Mouse (Mus musculus) neural tube, embryonic 15.5 days (tissue): ENCODE data around the gene Nubp1. TPM values are rescaled to one million over a fixed set of nuclear protein-coding genes. Genes with fewer than 3 reads are reported as not detected.

ENCODE experiments used
- polyA plus RNA-seq: library from polyadenylated mRNA; unstranded; fragments of >200 nt; fragmentation: Nextera tagmentation; extraction: Ambion mirVana; gene quantifications from 2 replicates; pipeline ENCODE4 v1.2.1, GENCODE M21; 2015

Nubp1 gene
- polyA plus RNA-seq, 1 experiment from 2014 or later, result 49.8 TPM

Other genes with a start within 250 kb of the Nubp1 start
- gene Rpl39l, start 241.7 kb upstream of the Nubp1 start, polyA plus RNA-seq, result 0.31 and 1.0 TPM in 2 replicates
- 0.12 and 0.31 TPM in 2 replicates for gene Atf7ip2, start 219.2 kb upstream of the Nubp1 start, polyA plus RNA-seq
- 17.2 and 20.5 TPM in 2 replicates for gene Emp2, start 98.0 kb upstream of the Nubp1 start, polyA plus RNA-seq
- gene Tekt5, start 16.5 kb upstream of the Nubp1 start, polyA plus RNA-seq, result 19.9 and 25.6 TPM in 2 replicates
- gene Tvp23a, start 35.4 kb downstream of the Nubp1 start, polyA plus RNA-seq, result 47.0 and 48.9 TPM in 2 replicates
- 0.47 and 3.4 TPM in 2 replicates for gene Ciita, start 68.1 kb downstream of the Nubp1 start, polyA plus RNA-seq
- gene Dexi, start 131.1 kb downstream of the Nubp1 start, polyA plus RNA-seq, result 17.4 and 18.3 TPM in 2 replicates
- 62.6 and 71.6 TPM in 2 replicates for gene Clec16a, start 133.4 kb downstream of the Nubp1 start, polyA plus RNA-seq